Mouse (Mus musculus): ENCODE measurements around the gene Dip2b.

Gene Dip2b

DNA sequence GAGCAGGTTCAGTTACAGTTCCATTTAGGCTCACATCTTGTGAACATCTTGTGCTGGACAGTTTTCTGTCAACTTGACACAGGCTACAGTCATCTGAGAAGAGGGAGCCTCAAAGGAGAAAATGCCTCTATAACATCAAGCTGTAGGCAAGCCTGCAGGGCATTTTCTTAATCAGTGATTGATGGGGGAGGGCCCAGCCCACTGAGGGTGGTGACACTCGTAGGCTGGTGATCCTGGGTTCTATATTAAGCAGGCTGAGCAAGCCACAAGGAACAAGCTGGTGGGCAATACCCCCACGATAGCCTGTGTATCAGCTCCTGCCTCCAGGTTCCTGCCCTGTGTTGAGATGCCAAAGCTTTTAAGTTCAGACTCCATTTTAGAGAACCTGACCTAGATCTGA lies 230.5 kb downstream of the Dip2b start:
- DNase-seq, result no peak

All from cerebellum, adult 18-20 months (tissue).